Mouse (Mus musculus): ENCODE data around the gene Mmp17. TPM values are rescaled to one million over a fixed set of nuclear protein-coding genes. Genes with fewer than 3 reads are reported as not detected.

Gene Mmp17
- polyA plus RNA-seq, 1 experiment from 2014 or later = 7.3 TPM

DNA sequence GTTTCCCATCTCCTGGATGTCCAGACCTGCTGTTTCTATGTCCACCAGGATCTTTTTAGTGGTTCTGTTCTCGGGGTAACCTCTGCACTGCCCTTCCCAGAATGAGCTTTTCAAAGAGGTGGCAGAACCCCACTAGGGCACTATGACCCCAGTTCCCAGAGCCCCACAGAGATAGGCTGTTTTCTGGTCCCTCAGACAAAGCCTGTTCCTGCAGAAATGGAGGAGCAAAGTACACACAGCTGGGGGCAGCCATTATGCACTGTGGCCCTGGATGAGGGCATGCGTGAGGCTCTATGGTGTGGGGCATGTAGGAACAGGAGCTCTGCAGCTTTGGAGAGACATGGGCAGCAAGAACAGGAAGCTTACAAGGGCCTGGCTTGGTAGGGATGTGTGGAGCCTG, 32.0 kb upstream of the Mmp17 start:
- Histone ChIP-seq H3K27ac (no peak overlapping the region), H3K36me3 (replicated peaks; ENCODE audit: control insufficient read depth, insufficient read depth) (peaks cover 98% of the 10 kb centered on the region), H3K4me2 (replicated peaks) (no peak overlapping the region), H3K9me3 (ENCODE audit: control insufficient read depth, low read length) (no peaks in the 10 kb centered on the region), H3K27me3 (ENCODE audit: control insufficient read depth, insufficient read depth, low read length) (no peaks in the 10 kb centered on the region), H3K4me3 (replicated peaks; ENCODE audit: low read length) (no peak overlapping the region), H3K4me1 (replicated peaks; ENCODE audit: control insufficient read depth, insufficient read depth, low read length) (no peaks in the 10 kb centered on the region), H3K9ac (no peak overlapping the region)
- no peak for ATAC-seq (ENCODE audit: low FRiP score)
- DNase-seq (ENCODE audit: low spot score) = no peak
- 87% methylated on average over 2 of the region's 2 CpGs for WGBS

DNA sequence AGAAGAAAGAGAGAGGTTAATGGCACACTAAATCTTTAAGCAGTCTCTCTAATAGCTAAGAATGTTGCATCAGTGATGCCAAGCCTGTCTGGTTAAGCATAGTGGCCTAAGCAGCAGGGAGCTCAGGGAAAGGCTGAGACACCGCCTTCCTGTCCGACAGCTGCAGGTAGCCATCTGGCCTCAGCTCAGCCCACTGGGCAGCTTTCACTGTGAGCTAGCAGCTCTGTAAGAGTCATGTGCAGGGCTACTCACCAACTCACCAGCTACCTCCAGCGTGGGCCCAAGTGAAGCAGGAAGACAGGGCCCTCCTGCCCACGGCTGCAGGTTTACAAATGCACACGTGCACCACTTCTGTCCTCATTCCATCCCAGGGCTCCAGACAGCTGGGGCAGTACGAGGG, 30.3 kb upstream of the Mmp17 start:
- no peak overlapping the region for H3K27ac ChIP-seq
- 95% methylated on average over 6 of the region's 6 CpGs for WGBS
- H3K9me3 ChIP-seq (ENCODE audit: control insufficient read depth, low read length) = no peaks in the 10 kb centered on the region
- H3K4me2 ChIP-seq (replicated peaks) = no peak overlapping the region
- H3K4me3 ChIP-seq (replicated peaks; ENCODE audit: low read length) = no peak overlapping the region
- no peak for DNase-seq (ENCODE audit: low spot score)
- no peaks in the 10 kb centered on the region for H3K27me3 ChIP-seq (ENCODE audit: control insufficient read depth, insufficient read depth, low read length)
- H3K4me1 ChIP-seq (replicated peaks; ENCODE audit: control insufficient read depth, insufficient read depth, low read length) = no peaks in the 10 kb centered on the region
- H3K9ac ChIP-seq = no peak overlapping the region
- peaks cover 96% of the 10 kb centered on the region for H3K36me3 ChIP-seq (replicated peaks; ENCODE audit: control insufficient read depth, insufficient read depth)
- ATAC-seq (ENCODE audit: low FRiP score) = no peak

DNA sequence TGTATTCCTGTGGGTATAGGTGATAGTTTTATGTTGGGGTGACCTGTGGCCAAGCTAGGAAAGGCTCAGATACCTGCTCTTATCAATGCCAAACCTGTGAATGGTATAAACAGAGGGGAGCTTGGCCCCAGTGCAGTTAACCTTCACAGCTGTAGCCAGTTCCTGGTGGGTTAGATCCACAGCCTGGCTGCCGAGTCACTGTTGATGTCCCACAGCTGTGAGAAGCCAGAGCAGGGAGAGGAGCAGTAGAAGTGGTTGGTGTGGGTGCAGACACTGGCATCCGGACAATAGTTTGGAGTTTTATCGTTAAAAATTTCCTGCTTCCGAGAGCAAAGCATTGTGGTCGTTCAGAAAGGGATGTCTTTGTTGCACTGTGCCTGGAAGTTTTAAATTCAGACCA, 25.4 kb upstream of the Mmp17 start:
- DNase-seq (ENCODE audit: low spot score) (no peak), ATAC-seq (ENCODE audit: low FRiP score) (no peak)
- Histone ChIP-seq H3K36me3 (replicated peaks; ENCODE audit: control insufficient read depth, insufficient read depth) (peaks cover 93% of the 10 kb centered on the region), H3K27me3 (ENCODE audit: control insufficient read depth, insufficient read depth, low read length) (no peaks in the 10 kb centered on the region), H3K4me2 (replicated peaks) (no peak overlapping the region), H3K4me1 (replicated peaks; ENCODE audit: control insufficient read depth, insufficient read depth, low read length) (no peaks in the 10 kb centered on the region), H3K9me3 (ENCODE audit: control insufficient read depth, low read length) (no peaks in the 10 kb centered on the region), H3K27ac (no peak overlapping the region), H3K4me3 (replicated peaks; ENCODE audit: low read length) (no peak overlapping the region), H3K9ac (no peak overlapping the region)
- 83% methylated on average over 5 of the region's 5 CpGs for WGBS

DNA sequence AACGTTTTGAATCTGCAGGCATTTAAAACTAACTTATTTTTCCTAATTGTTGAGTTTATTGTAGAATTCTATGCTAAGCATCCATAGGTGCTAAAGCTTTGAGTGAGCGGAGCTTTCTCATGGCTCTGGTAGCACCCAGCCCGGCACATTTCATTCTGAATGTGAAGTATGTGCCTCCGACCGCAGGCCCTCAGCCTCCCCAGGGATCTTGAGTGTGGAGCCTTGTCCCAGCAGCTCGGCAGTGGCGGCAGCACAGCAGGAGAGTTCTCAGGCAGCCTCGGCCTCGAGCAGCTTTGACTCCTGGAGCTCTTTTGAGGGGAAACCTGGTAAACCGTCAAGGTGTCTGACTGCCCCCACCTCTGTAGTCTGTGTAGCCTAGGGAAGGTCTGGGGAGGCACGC, 24.7 kb upstream of the Mmp17 start:
- Histone ChIP-seq H3K27me3 (ENCODE audit: control insufficient read depth, insufficient read depth, low read length) (no peaks in the 10 kb centered on the region), H3K36me3 (replicated peaks; ENCODE audit: control insufficient read depth, insufficient read depth) (peaks cover 93% of the 10 kb centered on the region), H3K27ac (no peak overlapping the region), H3K4me3 (replicated peaks; ENCODE audit: low read length) (no peak overlapping the region), H3K9me3 (ENCODE audit: control insufficient read depth, low read length) (no peaks in the 10 kb centered on the region), H3K4me2 (replicated peaks) (no peak overlapping the region), H3K9ac (no peak overlapping the region), H3K4me1 (replicated peaks; ENCODE audit: control insufficient read depth, insufficient read depth, low read length) (no peaks in the 10 kb centered on the region)
- ATAC-seq (ENCODE audit: low FRiP score) = no peak
- no peak for DNase-seq (ENCODE audit: low spot score)
- 63% methylated on average over 11 of the region's 11 CpGs for WGBS

DNA sequence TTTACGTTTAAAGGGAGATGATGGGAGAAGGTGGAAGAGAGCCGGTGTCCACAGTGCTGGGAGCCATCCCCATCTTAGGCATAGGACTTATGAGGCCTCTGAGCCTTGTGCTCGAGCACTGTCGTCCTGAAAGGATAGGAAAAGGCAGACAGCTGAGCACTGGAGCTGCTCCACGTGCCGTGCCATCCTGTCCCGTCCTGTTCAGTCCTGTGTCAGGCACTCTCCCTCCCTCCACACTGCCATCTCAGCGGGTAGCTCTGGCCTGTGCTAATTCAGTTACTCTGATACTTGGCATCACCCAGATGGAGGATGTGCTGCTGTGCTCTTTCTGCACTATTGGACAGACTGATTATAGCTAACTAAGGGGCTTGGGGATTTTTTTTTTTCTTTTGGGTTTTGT, 21.6 kb upstream of the Mmp17 start:
- no peak overlapping the region for H3K4me3 ChIP-seq (replicated peaks; ENCODE audit: low read length)
- WGBS = 95% methylated on average over 8 of the region's 8 CpGs

DNA sequence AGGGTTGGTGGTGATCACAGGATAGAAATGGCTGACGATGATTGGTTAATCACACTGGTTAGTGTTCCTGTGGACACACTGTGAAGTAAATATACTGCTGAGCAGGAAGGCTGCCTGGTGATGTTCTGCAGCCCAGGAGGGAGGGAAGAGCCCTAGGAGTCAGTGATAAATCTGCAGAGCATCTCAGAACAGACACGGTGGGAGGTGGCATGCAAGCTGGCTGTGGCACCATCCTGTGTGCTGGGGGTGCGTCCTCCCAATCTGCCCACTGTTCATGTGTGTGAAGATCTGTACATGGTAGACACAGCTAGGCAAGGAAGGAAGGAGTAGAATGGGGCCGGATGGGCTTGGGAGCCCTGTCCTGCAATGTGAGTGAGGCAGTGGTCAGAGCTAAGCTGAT, 15.4 kb upstream of the Mmp17 start:
- peaks cover 89% of the 10 kb centered on the region for H3K36me3 ChIP-seq (replicated peaks; ENCODE audit: control insufficient read depth, insufficient read depth)
- 99% methylated on average over 4 of the region's 4 CpGs for WGBS
- H3K4me1 ChIP-seq (replicated peaks; ENCODE audit: control insufficient read depth, insufficient read depth, low read length) = no peaks in the 10 kb centered on the region
- no peak overlapping the region for H3K9ac ChIP-seq
- H3K9me3 ChIP-seq (ENCODE audit: control insufficient read depth, low read length) = no peaks in the 10 kb centered on the region
- DNase-seq (ENCODE audit: low spot score) (no peak), ATAC-seq (ENCODE audit: low FRiP score) (no peak)
- H3K4me3 ChIP-seq (replicated peaks; ENCODE audit: low read length) = no peak overlapping the region
- no peaks in the 10 kb centered on the region for H3K27me3 ChIP-seq (ENCODE audit: control insufficient read depth, insufficient read depth, low read length)
- no peak overlapping the region for H3K4me2 ChIP-seq (replicated peaks)
- H3K27ac ChIP-seq = no peak overlapping the region

More for the DNA sequence above, 21.6 kb upstream of the Mmp17 start:
- no peak overlapping the region for H3K27ac ChIP-seq
- H3K9ac ChIP-seq = no peak overlapping the region
- no peak overlapping the region for H3K4me2 ChIP-seq (replicated peaks)
- ATAC-seq (ENCODE audit: low FRiP score) (no peak), DNase-seq (ENCODE audit: low spot score) (no peak)
- H3K4me1 ChIP-seq (replicated peaks; ENCODE audit: control insufficient read depth, insufficient read depth, low read length) = no peaks in the 10 kb centered on the region
- H3K9me3 ChIP-seq (ENCODE audit: control insufficient read depth, low read length) = no peaks in the 10 kb centered on the region
- H3K27me3 ChIP-seq (ENCODE audit: control insufficient read depth, insufficient read depth, low read length) = no peaks in the 10 kb centered on the region
- peaks cover 93% of the 10 kb centered on the region for H3K36me3 ChIP-seq (replicated peaks; ENCODE audit: control insufficient read depth, insufficient read depth)

DNA sequence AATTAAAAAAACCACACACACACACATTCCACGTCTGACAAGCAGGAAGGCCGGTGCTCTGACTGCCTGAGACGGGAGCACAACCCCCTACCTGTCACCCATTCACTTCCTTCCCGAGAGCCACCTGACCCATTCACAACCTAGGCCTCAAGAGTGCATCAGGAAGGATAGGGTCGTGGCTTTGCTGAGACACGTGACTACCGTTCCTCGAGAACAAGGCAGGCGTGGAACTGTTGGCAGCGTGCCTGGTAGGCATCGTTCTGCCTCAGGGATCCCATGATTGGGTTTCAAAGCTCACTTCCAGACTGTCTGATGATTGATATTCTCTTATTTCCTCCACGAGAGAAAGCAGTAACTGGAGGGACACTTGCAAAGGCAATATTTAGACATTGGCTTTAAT, 5.8 kb upstream of the Mmp17 start:
- H3K9me3 ChIP-seq (ENCODE audit: control insufficient read depth, low read length) = no peaks in the 10 kb centered on the region

DNA sequence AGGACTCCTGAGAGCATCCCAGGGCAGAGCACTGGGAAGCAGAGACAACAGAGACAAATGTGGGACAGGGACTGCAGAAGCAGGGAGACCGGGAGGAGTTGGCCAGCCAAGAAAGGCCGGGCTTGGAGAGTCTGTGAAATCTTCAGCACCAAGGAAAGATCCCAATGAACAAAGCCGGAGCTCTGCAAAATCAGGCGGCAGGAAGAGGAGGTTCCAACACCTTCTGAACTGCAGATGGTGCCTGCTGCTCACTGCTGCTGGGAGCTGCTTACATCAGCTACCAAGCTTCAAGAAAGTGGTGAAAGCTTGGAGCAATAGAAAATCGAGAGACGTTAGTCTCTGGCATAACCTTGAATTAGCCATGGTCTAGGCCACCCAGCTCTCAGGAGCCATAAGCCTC, 3.9 kb upstream of the Mmp17 start:
- WGBS = 33% methylated on average over 6 of the region's 6 CpGs
- ATAC-seq (ENCODE audit: low FRiP score) (no peak), DNase-seq (ENCODE audit: low spot score) (no peak)
- H3K36me3 ChIP-seq (replicated peaks; ENCODE audit: control insufficient read depth, insufficient read depth) = no peaks in the 10 kb centered on the region
- H3K4me2 ChIP-seq (replicated peaks) = no peak overlapping the region
- no peak overlapping the region for H3K27ac ChIP-seq
- no peaks in the 10 kb centered on the region for H3K9me3 ChIP-seq (ENCODE audit: control insufficient read depth, low read length)
- peaks cover 8% of the 10 kb centered on the region for H3K4me1 ChIP-seq (replicated peaks; ENCODE audit: control insufficient read depth, insufficient read depth, low read length)
- H3K9ac ChIP-seq = no peak overlapping the region
- peaks cover 15% of the 10 kb centered on the region for H3K27me3 ChIP-seq (ENCODE audit: control insufficient read depth, insufficient read depth, low read length)
- H3K4me3 ChIP-seq (replicated peaks; ENCODE audit: low read length) = no peak overlapping the region

More for the DNA sequence above, 5.8 kb upstream of the Mmp17 start:
- Histone ChIP-seq H3K36me3 (replicated peaks; ENCODE audit: control insufficient read depth, insufficient read depth) (peaks cover 3% of the 10 kb centered on the region; the same call in 1 of the 2 replicates), H3K9ac (no peak overlapping the region), H3K4me1 (replicated peaks; ENCODE audit: control insufficient read depth, insufficient read depth, low read length) (0 out of 2 replicates have a peak, but pooled peaks cover 3% of the 10 kb centered on the region), H3K27me3 (ENCODE audit: control insufficient read depth, insufficient read depth, low read length) (peaks cover 15% of the 10 kb centered on the region), H3K4me3 (replicated peaks; ENCODE audit: low read length) (no peak overlapping the region), H3K27ac (no peak overlapping the region), H3K4me2 (replicated peaks) (no peak overlapping the region)
- DNase-seq (ENCODE audit: low spot score) (no peak), ATAC-seq (ENCODE audit: low FRiP score) (no peak)
- WGBS = 46% methylated on average over 12 of the region's 12 CpGs

DNA sequence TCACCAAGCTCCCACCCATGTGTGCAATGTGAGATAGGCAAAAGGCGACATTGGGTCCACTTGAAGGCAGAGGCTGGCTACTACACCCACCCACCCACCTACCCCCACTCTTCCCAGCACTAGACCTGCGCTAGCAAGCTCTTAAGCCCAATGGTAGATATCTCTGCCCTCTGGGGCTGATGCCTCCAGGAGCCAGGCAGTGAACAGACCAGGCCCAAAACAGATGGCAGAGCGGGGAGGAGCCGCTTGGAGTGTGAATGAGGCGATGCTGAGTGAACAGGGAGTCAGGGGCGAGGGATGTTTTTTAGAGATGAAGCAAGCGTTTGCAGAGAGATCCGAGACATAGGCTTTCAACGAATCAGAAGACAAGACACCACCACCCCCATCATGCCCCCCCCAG, 3.4 kb upstream of the Mmp17 start:
- no peak for ATAC-seq (ENCODE audit: low FRiP score)
- no peak for DNase-seq (ENCODE audit: low spot score)

DNA sequence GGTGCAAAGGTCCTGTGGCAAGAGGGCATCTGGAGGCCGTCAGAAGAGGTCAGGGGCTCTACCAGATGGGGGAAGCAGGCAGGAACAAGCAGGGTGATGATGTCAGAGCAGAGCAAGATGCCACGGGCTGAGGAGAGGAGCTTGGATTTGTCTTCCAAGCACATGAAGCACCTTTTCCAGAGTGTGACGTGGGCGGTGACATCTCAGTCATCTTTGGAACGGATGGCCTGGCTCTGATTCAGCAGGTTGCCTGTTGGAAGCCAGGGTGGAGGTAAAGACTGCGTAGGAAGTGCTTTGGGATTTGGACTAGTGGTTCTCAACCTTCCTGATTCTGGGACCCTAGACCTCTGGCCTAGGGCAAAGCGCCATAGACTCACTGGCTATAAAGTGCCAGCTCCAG, 3.0 kb upstream of the Mmp17 start:
- Histone ChIP-seq H3K27me3 (ENCODE audit: control insufficient read depth, insufficient read depth, low read length) (peaks cover 22% of the 10 kb centered on the region), H3K4me3 (replicated peaks; ENCODE audit: low read length) (no peak overlapping the region), H3K9me3 (ENCODE audit: control insufficient read depth, low read length) (no peaks in the 10 kb centered on the region), H3K9ac (no peak overlapping the region), H3K4me2 (replicated peaks) (no peak overlapping the region), H3K27ac (no peak overlapping the region), H3K4me1 (replicated peaks; ENCODE audit: control insufficient read depth, insufficient read depth, low read length) (peaks cover 18% of the 10 kb centered on the region), H3K36me3 (replicated peaks; ENCODE audit: control insufficient read depth, insufficient read depth) (no peaks in the 10 kb centered on the region)
- DNase-seq (ENCODE audit: low spot score) (no peak), ATAC-seq (ENCODE audit: low FRiP score) (no peak)
- WGBS = 79% methylated on average over 7 of the region's 7 CpGs

More for the DNA sequence above, 3.4 kb upstream of the Mmp17 start:
- peaks cover 19% of the 10 kb centered on the region for H3K27me3 ChIP-seq (ENCODE audit: control insufficient read depth, insufficient read depth, low read length)
- H3K4me3 ChIP-seq (replicated peaks; ENCODE audit: low read length) = no peak overlapping the region
- no peaks in the 10 kb centered on the region for H3K36me3 ChIP-seq (replicated peaks; ENCODE audit: control insufficient read depth, insufficient read depth)
- H3K4me2 ChIP-seq (replicated peaks) = no peak overlapping the region
- no peaks in the 10 kb centered on the region for H3K9me3 ChIP-seq (ENCODE audit: control insufficient read depth, low read length)
- peaks cover 14% of the 10 kb centered on the region for H3K4me1 ChIP-seq (replicated peaks; ENCODE audit: control insufficient read depth, insufficient read depth, low read length)
- H3K27ac ChIP-seq = no peak overlapping the region
- WGBS = 80% methylated on average over 9 of the region's 9 CpGs
- no peak overlapping the region for H3K9ac ChIP-seq
